Mouse (Mus musculus): ENCODE data around the gene Prps1. TPM values are rescaled to one million over a fixed set of nuclear protein-coding genes. Genes with fewer than 3 reads are reported as not detected.

The Prps1 gene
- 36.6 to 47.5 TPM (median 41.9 TPM) in 4 replicates for total RNA-seq (2023)

GRCm38 (mm10) chrX:140456279-140456731 lies at the start of gene Prps1:
Gene Prps1 (plus strand): TSS chrX:140456613.

Other genes starting within 250 kb of the Prps1 start
- not detected in 4 replicates for gene Frmpd3, start 114.3 kb upstream of the Prps1 start, total RNA-seq (2023)
- 1,488 to 1,532 TPM (median 1,519 TPM) in 4 replicates for gene Tsc22d3, start 144.0 kb downstream of the Prps1 start, total RNA-seq (2023)
- gene Mid2, start 208.0 kb downstream of the Prps1 start, total RNA-seq (2023), result 0.09 TPM in 1 of 4 replicates, not detected in the others

Data from B cell, adult 62 days (primary cell).